Mouse (Mus musculus): ENCODE measurements at regions not wholly inside any gene's neighbourhood (a gene's known extent, or its start where the extent isn't known, plus 50 kb on each side); places are given as distances from the start of the nearest gene placed in this dataset.

- Histone ChIP-seq H3K9me3 (replicated peaks) (no peaks in the 10 kb centered on the region), H3K9ac (no peak overlapping the region), H3K4me1 (replicated peaks) (peaks cover 11% of the 10 kb centered on the region), H3K4me3 (no peak overlapping the region), H3K27me3 (no peaks in the 10 kb centered on the region), H3K36me3 (no peaks in the 10 kb centered on the region), H3K27ac (no peak overlapping the region), H3K4me2 (no peak overlapping the region)
- 52% methylated on average over 7 of the region's 7 CpGs for WGBS
- ATAC-seq (replicated peaks; ENCODE audit: insufficient number of reproducible peaks, insufficient read depth, low FRiP score, low read depth): no peak
Measured at GRCm38 (mm10) chr1:77081660-77082059, 433.2 kb downstream of the Epha4 start.

DNA sequence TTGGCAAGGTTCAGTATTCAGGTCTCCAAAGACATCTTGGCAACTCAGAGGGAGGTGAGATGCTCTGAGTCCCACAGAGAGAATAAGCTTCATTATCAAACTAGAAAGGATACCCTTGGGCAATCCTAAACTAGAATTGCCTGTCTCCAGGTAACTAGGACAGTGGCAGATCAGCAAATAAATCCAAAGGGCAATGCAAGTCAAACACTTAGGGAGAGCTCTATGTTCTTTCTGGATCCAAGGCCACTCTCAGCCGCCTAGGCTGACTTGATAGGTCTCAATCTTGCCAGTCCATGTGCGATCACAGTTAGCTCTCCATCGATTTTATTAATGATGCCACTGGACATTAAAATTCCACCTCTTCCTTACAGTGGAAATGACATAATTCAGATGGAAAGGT lies 432.5 kb downstream of the Epha4 start:
- Histone ChIP-seq H3K4me2 (no peak overlapping the region), H3K4me1 (replicated peaks) (peaks cover 11% of the 10 kb centered on the region), H3K9ac (no peak overlapping the region), H3K9me3 (replicated peaks) (no peaks in the 10 kb centered on the region), H3K27me3 (no peaks in the 10 kb centered on the region), H3K27ac (no peak overlapping the region), H3K36me3 (no peaks in the 10 kb centered on the region), H3K4me3 (no peak overlapping the region)
- 88% methylated on average over 3 of the region's 3 CpGs for WGBS
- ATAC-seq (replicated peaks; ENCODE audit: insufficient number of reproducible peaks, insufficient read depth, low FRiP score, low read depth): no peak

- Histone ChIP-seq H3K4me3 (no peak overlapping the region), H3K9me3 (replicated peaks) (no peaks in the 10 kb centered on the region), H3K4me1 (replicated peaks) (no peaks in the 10 kb centered on the region), H3K36me3 (no peaks in the 10 kb centered on the region), H3K9ac (no peak overlapping the region), H3K27me3 (no peaks in the 10 kb centered on the region), H3K4me2 (no peak overlapping the region), H3K27ac (no peak overlapping the region)
- no peak for ATAC-seq (replicated peaks; ENCODE audit: insufficient number of reproducible peaks, insufficient read depth, low FRiP score, low read depth)
- WGBS: 43% methylated on average over 2 of the region's 2 CpGs
Measured at GRCm38 (mm10) chr1:77093551-77093950, 421.3 kb downstream of the Epha4 start.

- H3K9me3 ChIP-seq (replicated peaks): no peaks in the 10 kb centered on the region
- H3K4me3 ChIP-seq: no peak overlapping the region
- no peaks in the 10 kb centered on the region for H3K36me3 ChIP-seq
- H3K27ac ChIP-seq: no peak overlapping the region
- no peak overlapping the region for H3K4me2 ChIP-seq
- no peak overlapping the region for H3K9ac ChIP-seq
- ATAC-seq (replicated peaks; ENCODE audit: insufficient number of reproducible peaks, insufficient read depth, low FRiP score, low read depth): no peak
- H3K27me3 ChIP-seq: no peaks in the 10 kb centered on the region
- WGBS: 54% methylated on average over 12 of the region's 12 CpGs
- H3K4me1 ChIP-seq (replicated peaks): no peaks in the 10 kb centered on the region
Measured at GRCm38 (mm10) chr1:77101726-77102272, 413.1 kb downstream of the Epha4 start.

- WGBS: 60% methylated on average over 13 of the region's 13 CpGs
Measured at GRCm38 (mm10) chr1:77102421-77103133, 412.3 kb downstream of the Epha4 start.

DNA sequence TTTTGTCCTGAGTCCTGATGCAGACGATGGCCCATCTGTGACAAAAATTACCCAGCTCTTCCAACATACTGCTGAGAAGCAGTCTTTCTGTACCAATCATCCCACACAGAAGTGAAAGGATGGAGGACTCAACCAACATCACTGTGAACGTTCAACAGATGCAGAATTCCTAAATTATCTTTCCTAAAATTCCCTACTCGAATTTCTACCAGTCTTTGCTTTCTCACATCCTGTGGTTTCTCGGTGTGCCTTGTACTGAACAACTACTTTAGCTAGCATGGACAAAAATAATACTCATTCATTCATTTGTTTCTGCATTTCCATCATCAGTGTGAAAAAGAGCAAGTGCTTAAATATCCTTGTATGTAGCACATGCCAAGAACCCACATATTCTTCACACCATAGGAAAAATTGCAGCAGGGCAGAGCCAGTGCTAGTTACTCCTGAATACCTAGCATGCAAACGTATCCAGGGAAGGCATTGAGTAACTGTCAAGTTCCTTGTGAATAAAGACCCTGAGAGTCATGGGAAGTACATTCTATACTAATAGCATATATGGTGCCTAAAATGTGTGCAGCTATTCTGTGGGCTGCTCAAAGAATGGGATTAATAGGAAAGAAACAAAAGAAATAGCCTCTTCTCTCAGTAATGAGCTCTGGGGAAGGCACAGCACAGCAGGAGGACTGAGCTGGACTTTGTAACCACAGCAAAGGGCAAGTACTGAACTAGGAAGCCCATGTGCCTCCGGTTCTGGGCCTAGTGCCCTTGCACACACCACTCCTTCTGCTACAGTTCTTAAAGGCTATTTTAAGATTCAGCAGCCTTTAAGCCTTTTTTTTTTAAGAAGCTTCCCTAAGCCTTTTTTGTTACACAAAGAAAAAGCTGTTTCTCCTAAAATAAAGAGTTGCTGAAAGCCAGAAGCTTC lies 404.8 kb downstream of the Epha4 start:
- no peak for ATAC-seq (replicated peaks; ENCODE audit: insufficient number of reproducible peaks, insufficient read depth, low FRiP score, low read depth)
- no peak overlapping the region for H3K27ac ChIP-seq
- no peaks in the 10 kb centered on the region for H3K27me3 ChIP-seq
- H3K9ac ChIP-seq: no peak overlapping the region
- H3K4me1 ChIP-seq (replicated peaks): no peaks in the 10 kb centered on the region
- 73% methylated on average over 6 of the region's 6 CpGs for WGBS
- no peak overlapping the region for H3K4me3 ChIP-seq
- no peaks in the 10 kb centered on the region for H3K36me3 ChIP-seq
- H3K9me3 ChIP-seq (replicated peaks): no peaks in the 10 kb centered on the region
- no peak overlapping the region for H3K4me2 ChIP-seq

More at GRCm38 (mm10) chr1:77102421-77103133, 412.3 kb downstream of the Epha4 start:
- H3K27me3 ChIP-seq: no peaks in the 10 kb centered on the region
- H3K27ac ChIP-seq: no peak overlapping the region
- no peaks in the 10 kb centered on the region for H3K9me3 ChIP-seq (replicated peaks)
- no peak for ATAC-seq (replicated peaks; ENCODE audit: insufficient number of reproducible peaks, insufficient read depth, low FRiP score, low read depth)
- H3K9ac ChIP-seq: no peak overlapping the region
- H3K4me3 ChIP-seq: no peak overlapping the region
- no peaks in the 10 kb centered on the region for H3K4me1 ChIP-seq (replicated peaks)
- no peaks in the 10 kb centered on the region for H3K36me3 ChIP-seq
- H3K4me2 ChIP-seq: no peak overlapping the region

DNA sequence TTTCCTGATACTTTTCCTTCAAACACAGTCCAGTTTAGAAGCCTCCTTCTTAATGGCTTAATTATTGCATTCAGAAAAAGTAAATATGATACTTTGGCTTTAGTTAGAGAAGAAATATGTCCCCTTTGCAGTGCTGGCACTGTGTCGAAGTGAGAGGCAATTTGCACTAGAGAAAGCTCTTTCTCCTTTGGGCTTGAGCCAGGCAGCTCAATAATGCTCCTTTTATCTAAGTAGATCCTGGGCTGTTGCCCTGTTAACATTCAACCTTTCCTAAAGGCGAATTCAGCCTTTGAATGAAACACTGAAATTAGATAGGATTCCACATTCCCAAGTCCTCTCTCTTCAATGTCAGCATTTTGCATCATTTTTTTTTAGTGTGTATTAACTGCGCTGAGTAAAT lies 386.5 kb downstream of the Epha4 start:
- WGBS: 46% methylated on average over 3 of the region's 3 CpGs
- Histone ChIP-seq H3K4me3 (no peak overlapping the region), H3K4me1 (replicated peaks) (peaks cover 7% of the 10 kb centered on the region; the same call in 1 of the 2 replicates), H3K27me3 (no peaks in the 10 kb centered on the region), H3K9ac (no peak overlapping the region), H3K4me2 (no peak overlapping the region), H3K9me3 (replicated peaks) (no peaks in the 10 kb centered on the region), H3K36me3 (no peaks in the 10 kb centered on the region), H3K27ac (peak overlapping the region; percentile 34; the same call in 1 of the 2 replicates)
- ATAC-seq (replicated peaks; ENCODE audit: insufficient number of reproducible peaks, insufficient read depth, low FRiP score, low read depth): no peak

GRCm38 (mm10) chr1:77137663-77138062 lies 377.2 kb downstream of the Epha4 start:
- H3K9me3 ChIP-seq (replicated peaks): no peaks in the 10 kb centered on the region
- H3K4me1 ChIP-seq (replicated peaks): no peaks in the 10 kb centered on the region
- H3K9ac ChIP-seq: no peak overlapping the region
- no peaks in the 10 kb centered on the region for H3K36me3 ChIP-seq
- WGBS: 75% methylated on average over 6 of the region's 6 CpGs
- ATAC-seq (replicated peaks; ENCODE audit: insufficient number of reproducible peaks, insufficient read depth, low FRiP score, low read depth): no peak
- H3K4me3 ChIP-seq: no peak overlapping the region
- H3K27me3 ChIP-seq: no peaks in the 10 kb centered on the region
- no peak overlapping the region for H3K27ac ChIP-seq
- H3K4me2 ChIP-seq: no peak overlapping the region

DNA sequence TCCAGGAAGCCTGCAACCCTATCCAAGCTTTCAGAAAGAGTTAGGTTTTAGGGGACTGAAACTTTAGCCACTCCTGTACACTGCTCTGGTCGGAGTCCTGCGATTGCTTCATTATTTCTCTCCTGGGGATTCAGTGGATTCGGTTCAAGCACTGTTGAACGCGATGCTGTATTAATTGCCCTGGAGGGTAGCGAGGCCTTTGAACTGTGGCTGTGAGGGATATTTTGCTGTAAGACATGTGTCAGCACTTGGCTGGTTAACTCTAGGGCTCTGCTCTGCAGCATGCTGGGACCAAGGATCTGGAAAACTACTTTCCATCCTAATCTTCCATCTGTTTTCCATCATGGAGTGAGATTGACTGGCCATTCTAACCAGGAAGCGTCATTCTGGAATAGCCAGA lies 374.0 kb downstream of the Epha4 start:
- no peak for ATAC-seq (replicated peaks; ENCODE audit: insufficient number of reproducible peaks, insufficient read depth, low FRiP score, low read depth)

DNA sequence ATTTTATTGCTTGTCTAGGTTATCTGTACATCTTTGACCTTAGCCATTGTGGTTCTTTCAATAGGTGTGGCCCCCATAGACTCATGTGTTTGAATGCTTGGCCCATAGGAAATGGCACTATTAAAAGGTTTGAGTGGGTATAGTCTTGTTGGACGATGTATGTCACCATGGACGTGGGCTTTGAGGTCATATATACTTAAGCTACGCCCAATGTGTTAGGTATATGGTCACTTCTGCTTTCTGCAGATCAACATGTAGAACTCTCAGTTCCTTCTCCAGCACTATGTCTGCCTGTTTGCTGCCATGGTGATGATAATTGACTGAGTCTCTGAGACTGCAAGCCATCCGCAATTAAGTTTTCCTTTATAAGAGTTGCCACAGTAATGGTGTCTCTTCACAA lies 366.8 kb downstream of the Epha4 start:
- Histone ChIP-seq H3K27me3 (no peaks in the 10 kb centered on the region), H3K9me3 (replicated peaks) (no peaks in the 10 kb centered on the region), H3K4me1 (replicated peaks) (no peaks in the 10 kb centered on the region), H3K4me2 (no peak overlapping the region), H3K36me3 (no peaks in the 10 kb centered on the region), H3K9ac (no peak overlapping the region), H3K27ac (no peak overlapping the region), H3K4me3 (no peak overlapping the region)
- 93% methylated on average over 4 of the region's 4 CpGs for WGBS
- ATAC-seq (replicated peaks; ENCODE audit: insufficient number of reproducible peaks, insufficient read depth, low FRiP score, low read depth): no peak

More for the DNA sequence above, 374.0 kb downstream of the Epha4 start:
- H3K4me1 ChIP-seq (replicated peaks): no peaks in the 10 kb centered on the region
- H3K27ac ChIP-seq: no peak overlapping the region
- no peak overlapping the region for H3K4me2 ChIP-seq
- H3K27me3 ChIP-seq: no peaks in the 10 kb centered on the region
- no peak overlapping the region for H3K4me3 ChIP-seq
- no peak overlapping the region for H3K9ac ChIP-seq
- WGBS: 50% methylated on average over 7 of the region's 7 CpGs
- no peaks in the 10 kb centered on the region for H3K36me3 ChIP-seq
- no peaks in the 10 kb centered on the region for H3K9me3 ChIP-seq (replicated peaks)

DNA sequence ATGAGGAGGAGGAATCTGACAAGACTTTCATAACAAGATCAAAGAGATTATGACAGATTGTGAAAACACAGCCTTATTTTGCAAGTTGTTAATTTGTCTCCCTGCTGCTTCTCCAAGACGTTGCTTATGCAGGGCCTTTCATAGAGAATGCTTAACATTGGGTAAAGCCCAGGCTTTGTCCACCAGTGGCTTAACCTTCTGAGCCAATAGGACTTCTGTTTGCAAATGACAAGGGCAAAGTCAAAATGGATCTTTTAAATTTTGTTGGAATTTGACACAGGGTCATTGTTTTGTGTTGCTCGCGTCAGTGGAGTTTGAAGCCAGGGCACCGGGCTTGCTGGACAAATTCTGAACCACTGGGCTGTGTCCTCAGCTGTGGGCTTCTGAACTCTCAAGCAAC lies 346.6 kb downstream of the Epha4 start:
- no peaks in the 10 kb centered on the region for H3K4me1 ChIP-seq (replicated peaks)
- WGBS: 89% methylated on average over 4 of the region's 4 CpGs
- no peak overlapping the region for H3K9ac ChIP-seq
- no peaks in the 10 kb centered on the region for H3K27me3 ChIP-seq
- H3K27ac ChIP-seq: no peak overlapping the region
- H3K36me3 ChIP-seq: no peaks in the 10 kb centered on the region
- H3K4me2 ChIP-seq: no peak overlapping the region
- H3K4me3 ChIP-seq: no peak overlapping the region
- no peak for ATAC-seq (replicated peaks; ENCODE audit: insufficient number of reproducible peaks, insufficient read depth, low FRiP score, low read depth)
- H3K9me3 ChIP-seq (replicated peaks): no peaks in the 10 kb centered on the region
